Mouse (Mus musculus) bone marrow, adult 2 months (tissue): ENCODE data around the gene Napsa.

Experiments
- CTCF ChIP-seq: fragments of 200-500 bp; IDR thresholded peaks from 2 replicates; pipeline ENCODE4 v1.5.1; 2011; ENCODE audit warnings: low read length, control low read depth; ENCODE audit not compliant: control insufficient read depth, insufficient read depth
- POLR2A ChIP-seq: fragments of 200-500 bp; IDR thresholded peaks from 2 replicates; pipeline ENCODE4 v1.6.1; 2011; ENCODE audit warnings: low read depth, mild to moderate bottlenecking, control low read depth, low read length, borderline replicate concordance; ENCODE audit not compliant: control insufficient read depth

GRCm38 (mm10) chr7:44526414-44527154 is 45.6 kb upstream of the Napsa start:
- TF ChIP-seq POLR2A (no peak; the same call in 1 of the 2 replicates), CTCF (no peak)
